Mouse (Mus musculus) MEL (cell line): ENCODE results near the gene Syn3.

Experiments
- CHD2 ChIP-seq: IDR thresholded peaks from 2 replicates; pipeline ENCODE4 v1.6.1; 2011; ENCODE audit warnings: low read length, improper control_type of control experiment
- CTCF ChIP-seq, 3 experiments: IDR thresholded peaks in 2 of 3; conservative IDR thresholded peaks in 1 of 3; 2 replicates each; pipeline ENCODE4 v1.5.1; 2011 to 2012; ENCODE audit warnings: low read length in 3 of 3, low read depth in 2 of 3, mild to moderate bottlenecking in 2 of 3, improper control_type of control experiment in 1 of 3, inconsistent platforms in 1 of 3, mixed read lengths in 1 of 3, moderate library complexity in 1 of 3; ENCODE audit not compliant: control insufficient read depth in 1 of 3, insufficient read depth in 1 of 3, poor library complexity in 1 of 3, severe bottlenecking in 1 of 3
- EP300 ChIP-seq, 2 experiments: IDR thresholded peaks; 2 replicates each; pipeline ENCODE4 v1.6.1; 2011; ENCODE audit warnings: improper control_type of control experiment in 2 of 2, low read length in 2 of 2, low read depth in 1 of 2, mild to moderate bottlenecking in 1 of 2
- GABPA ChIP-seq: IDR thresholded peaks from 2 replicates; pipeline ENCODE4 v1.6.1; 2012; ENCODE audit warnings: low read depth, mild to moderate bottlenecking, inconsistent platforms, low read length, improper control_type of control experiment, moderate library complexity
- HCFC1 ChIP-seq: IDR thresholded peaks from 2 replicates; pipeline ENCODE4 v1.6.1; 2012; ENCODE audit warnings: low read depth, mild to moderate bottlenecking, inconsistent platforms, low read length, improper control_type of control experiment, moderate library complexity
- MYB ChIP-seq: IDR thresholded peaks from 2 replicates; pipeline ENCODE4 v1.6.1; 2011; ENCODE audit warnings: mild to moderate bottlenecking, low read depth, low read length, improper control_type of control experiment
- POLR2A ChIP-seq, 2 experiments: IDR thresholded peaks; 2 replicates each; pipeline ENCODE4 v1.6.1; 2011 to 2012; ENCODE audit warnings: low read length in 2 of 2, mild to moderate bottlenecking in 2 of 2, control low read depth in 1 of 2, improper control_type of control experiment in 1 of 2, low read depth in 1 of 2, moderate library complexity in 1 of 2; ENCODE audit not compliant: control insufficient read depth in 1 of 2, insufficient read depth in 1 of 2, poor library complexity in 1 of 2
- RAD21 ChIP-seq: IDR thresholded peaks from 2 replicates; pipeline ENCODE4 v1.6.1; 2011; ENCODE audit warnings: mild to moderate bottlenecking, low read depth, low read length, improper control_type of control experiment
- SMC3 ChIP-seq: IDR thresholded peaks from 2 replicates; pipeline ENCODE4 v1.6.1; 2011; ENCODE audit warnings: low read depth, low read length, improper control_type of control experiment
- UBTF ChIP-seq: IDR thresholded peaks from 2 replicates; pipeline ENCODE4 v1.6.1; 2012; ENCODE audit warnings: low read depth, mild to moderate bottlenecking, inconsistent platforms, low read length, improper control_type of control experiment, moderate library complexity, borderline replicate concordance; ENCODE audit not compliant: insufficient read depth
- USF1 ChIP-seq: IDR thresholded peaks from 2 replicates; pipeline ENCODE4 v1.6.1; 2014; ENCODE audit warnings: low read depth, mild to moderate bottlenecking, inconsistent platforms, low read length, improper control_type of control experiment, moderate library complexity
- ZMIZ1 ChIP-seq: IDR thresholded peaks from 2 replicates; pipeline ENCODE4 v1.6.1; 2012; ENCODE audit warnings: low read depth, mild to moderate bottlenecking, inconsistent platforms, low read length, improper control_type of control experiment, moderate library complexity
- ZNF384 ChIP-seq: IDR thresholded peaks from 2 replicates; pipeline ENCODE4 v1.6.1; 2012; ENCODE audit warnings: low read depth, mild to moderate bottlenecking, inconsistent platforms, low read length, improper control_type of control experiment

DNA sequence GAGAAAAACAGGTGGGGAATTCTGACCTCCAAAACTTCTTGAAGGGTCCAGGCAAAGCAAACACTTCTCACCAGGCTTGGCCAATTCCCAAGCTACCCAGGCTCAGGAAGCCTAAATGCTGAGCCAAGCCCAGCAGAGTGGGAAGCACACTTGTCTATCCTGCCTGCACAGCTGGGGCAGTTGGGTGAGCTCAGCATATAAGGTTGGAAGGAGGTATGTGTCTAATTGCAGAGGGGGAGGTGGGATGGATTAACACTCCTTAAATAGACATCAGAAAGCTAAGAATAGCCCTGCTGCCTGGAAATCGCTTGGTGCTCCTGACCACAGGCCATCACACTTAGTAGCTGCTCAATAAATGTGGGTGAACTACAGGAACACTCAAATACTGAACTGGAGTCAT is 185.2 kb downstream of the Syn3 start:
- no peak for TF ChIP-seq MYB
- no peak for TF ChIP-seq POLR2A (IDR thresholded peaks at IDR 0.05; ENCODE audit: control insufficient read depth in 1 of 2, insufficient read depth in 1 of 2, low read depth in 1 of 2, low read length in 2 of 2, poor library complexity in 1 of 2)
- no peak for TF ChIP-seq CTCF (IDR thresholded peaks at IDR 0.05 in 2 of 3, conservative IDR thresholded peaks at IDR 0.05 in 1 of 3; ENCODE audit: control insufficient read depth in 1 of 3, insufficient read depth in 1 of 3, low read depth in 2 of 3, low read length in 3 of 3, poor library complexity in 1 of 3, severe bottlenecking in 1 of 3)
- TF ChIP-seq CHD2 = no peak
- TF ChIP-seq USF1 = no peak
- TF ChIP-seq ZNF384 = no peak
- TF ChIP-seq RAD21 = no peak
- TF ChIP-seq HCFC1 = no peak
- TF ChIP-seq SMC3 = no peak
- TF ChIP-seq GABPA = no peak
- no peak for TF ChIP-seq ZMIZ1
- TF ChIP-seq EP300 (IDR thresholded peaks at IDR 0.05; ENCODE audit: low read depth in 1 of 2, low read length in 2 of 2) = no peak
- no peak for TF ChIP-seq UBTF
